Mouse (Mus musculus): Measurements from ENCODE around the gene Nelfe. TPM values are rescaled to one million over a fixed set of nuclear protein-coding genes. Genes with fewer than 3 reads are reported as not detected.

Gene Nelfe
- polyA plus RNA-seq, 1 experiment, result 75.1 TPM

DNA sequence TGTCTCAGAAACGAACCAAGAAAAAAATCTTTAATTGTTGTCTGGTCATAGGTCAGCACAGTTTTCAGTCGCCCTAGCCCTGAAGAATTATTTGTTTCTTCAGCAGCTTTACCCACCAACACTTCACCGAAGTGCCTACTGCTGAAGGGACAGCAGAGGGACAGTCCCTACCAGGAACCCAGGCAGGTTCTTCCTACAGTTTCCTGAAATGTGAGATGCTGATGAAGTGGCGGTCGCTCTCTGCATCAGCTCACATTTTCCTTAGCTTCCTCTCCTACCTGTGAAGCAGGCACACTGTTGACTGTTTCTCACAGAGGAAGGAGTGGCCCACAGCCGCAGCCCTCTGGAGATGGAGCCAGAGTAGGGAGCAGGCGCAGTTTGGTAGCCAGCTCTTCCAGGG, 15.8 kb downstream of the Nelfe start:
- Histone ChIP-seq H3ac (ENCODE audit: control insufficient read depth, insufficient read length, low read depth) (no peak overlapping the region), H3K36me3 (ENCODE audit: control insufficient read depth, insufficient read depth) (no peaks in the 10 kb centered on the region), H3K27me3 (ENCODE audit: control insufficient read depth, insufficient read depth, insufficient read length) (peaks cover 21% of the 10 kb centered on the region), H3K79me2 (ENCODE audit: control insufficient read depth, insufficient read depth) (no peaks in the 10 kb centered on the region), H3K4me3 (ENCODE audit: insufficient read depth, poor library complexity, severe bottlenecking) (no peak overlapping the region), H3K79me3 (ENCODE audit: low read depth) (no peaks in the 10 kb centered on the region)
- TF ChIP-seq MAX (IDR thresholded peaks at IDR 0.05) (no peak), MYOG (IDR thresholded peaks at IDR 0.05; ENCODE audit: control insufficient read depth, extremely low read depth, insufficient read length) (no peak), FOSL1 (IDR thresholded peaks at IDR 0.05; ENCODE audit: insufficient read depth, low read length, poor library complexity, severe bottlenecking) (no peak)

- Histone ChIP-seq H3K79me2 (ENCODE audit: control insufficient read depth, insufficient read depth) (no peaks in the 10 kb centered on the region), H3K36me3 (ENCODE audit: control insufficient read depth, insufficient read depth) (no peaks in the 10 kb centered on the region), H3K27me3 (ENCODE audit: control insufficient read depth, insufficient read depth, insufficient read length) (peaks cover 4% of the 10 kb centered on the region), H3K79me3 (ENCODE audit: low read depth) (no peaks in the 10 kb centered on the region), H3K4me3 (ENCODE audit: insufficient read depth, poor library complexity, severe bottlenecking) (no peak overlapping the region), H3ac (ENCODE audit: control insufficient read depth, insufficient read length, low read depth) (no peak overlapping the region)
- TF ChIP-seq FOSL1 (IDR thresholded peaks at IDR 0.05; ENCODE audit: insufficient read depth, low read length, poor library complexity, severe bottlenecking) (no peak), CEBPB (IDR thresholded peaks at IDR 0.05; ENCODE audit: low read depth) (no peak), MYOG (IDR thresholded peaks at IDR 0.05; ENCODE audit: control insufficient read depth, extremely low read depth, insufficient read length) (no peak), USF1 (IDR thresholded peaks at IDR 0.05; ENCODE audit: low read depth) (no peak)
Measured at GRCm38 (mm10) chr17:34874321-34874720, 24.1 kb downstream of the Nelfe start.

DNA sequence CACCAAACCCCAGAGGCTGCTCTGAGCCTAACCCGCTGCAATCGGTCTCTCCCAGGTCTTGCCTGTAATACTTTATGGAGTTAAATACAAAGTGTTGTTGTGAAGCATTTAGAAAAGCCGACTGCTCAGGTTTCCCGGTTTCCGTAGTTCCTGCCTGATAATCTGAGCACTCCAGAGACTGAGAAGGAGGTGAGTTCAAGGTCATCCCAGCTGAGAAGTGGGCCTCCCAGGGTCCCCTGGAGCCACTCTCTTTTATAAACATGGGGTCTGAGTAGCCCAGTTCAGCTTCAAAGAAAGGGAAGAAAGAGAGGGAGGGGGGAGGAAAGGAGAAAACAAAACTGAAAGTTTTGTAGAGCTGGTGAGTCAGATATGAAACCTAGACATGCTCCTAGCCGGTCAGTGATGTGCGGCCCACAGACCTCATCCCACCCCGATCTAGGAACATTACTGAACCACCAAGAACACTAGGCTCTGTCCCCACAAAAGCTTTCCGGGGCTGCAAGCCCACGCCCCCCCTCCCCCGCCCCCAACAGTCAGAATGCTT, 29.2 kb downstream of the Nelfe start, which contains the start of gene Zbtb12:
Gene Zbtb12 (plus strand): TSS at position 148 of the 544 bp plus-strand sequence.
- Histone ChIP-seq H3K79me2 (ENCODE audit: control insufficient read depth, insufficient read depth) (no peaks in the 10 kb centered on the region), H3ac (ENCODE audit: control insufficient read depth, insufficient read length, low read depth) (no peak within 1 kb of the TSS), H3K27me3 (ENCODE audit: control insufficient read depth, insufficient read depth, insufficient read length) (no peaks in the 10 kb centered on the region), H3K79me3 (ENCODE audit: low read depth) (no peaks in the 10 kb centered on the region), H3K4me3 (ENCODE audit: insufficient read depth, poor library complexity, severe bottlenecking) (no peak within 1 kb of the TSS), H3K36me3 (ENCODE audit: control insufficient read depth, insufficient read depth) (no peaks in the 10 kb centered on the region)
- TF ChIP-seq FOSL1 (IDR thresholded peaks at IDR 0.05; ENCODE audit: insufficient read depth, low read length, poor library complexity, severe bottlenecking) (no peak), USF1 (IDR thresholded peaks at IDR 0.05; ENCODE audit: low read depth) (no peak), MYOD1 (IDR thresholded peaks at IDR 0.05; ENCODE audit: control insufficient read depth, insufficient read length, low read depth) (no peak), CEBPB (IDR thresholded peaks at IDR 0.05; ENCODE audit: low read depth) (no peak), CTCF (IDR thresholded peaks at IDR 0.05; ENCODE audit: control insufficient read depth, insufficient read depth, insufficient read length) (no peak), MAX (IDR thresholded peaks at IDR 0.05) (no peak), MYOG (IDR thresholded peaks at IDR 0.05; ENCODE audit: control insufficient read depth, extremely low read depth, insufficient read length) (no peak)

DNA sequence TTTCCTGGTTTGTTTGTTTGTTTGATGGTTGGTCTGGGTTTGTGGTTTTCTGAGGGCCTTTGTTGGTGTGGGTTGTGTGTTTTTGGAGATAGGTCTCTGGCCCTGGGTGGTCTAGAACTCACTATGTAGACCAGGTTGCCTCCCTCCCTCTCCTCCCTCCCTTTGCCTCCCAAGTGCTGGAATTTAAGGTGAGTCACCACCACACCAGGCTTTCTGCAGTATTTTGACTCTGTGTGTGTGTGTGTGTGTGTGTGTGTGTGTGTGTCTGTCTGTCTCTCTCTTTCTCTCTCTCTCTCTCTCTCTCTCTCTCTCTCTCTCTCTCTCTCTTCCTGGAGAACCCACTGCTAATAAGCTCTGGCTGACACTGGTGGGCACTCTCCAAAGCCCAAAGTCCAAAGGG, 31.0 kb downstream of the Nelfe start:
- Histone ChIP-seq H3K79me3 (ENCODE audit: low read depth) (no peaks in the 10 kb centered on the region), H3K27me3 (ENCODE audit: control insufficient read depth, insufficient read depth, insufficient read length) (no peaks in the 10 kb centered on the region), H3K36me3 (ENCODE audit: control insufficient read depth, insufficient read depth) (no peaks in the 10 kb centered on the region), H3K79me2 (ENCODE audit: control insufficient read depth, insufficient read depth) (no peaks in the 10 kb centered on the region), H3K4me3 (ENCODE audit: insufficient read depth, poor library complexity, severe bottlenecking) (no peak overlapping the region), H3ac (ENCODE audit: control insufficient read depth, insufficient read length, low read depth) (no peak overlapping the region)
- TF ChIP-seq CTCF (IDR thresholded peaks at IDR 0.05; ENCODE audit: control insufficient read depth, insufficient read depth, insufficient read length), result no peak
- TF ChIP-seq MAX (IDR thresholded peaks at IDR 0.05), result no peak
- TF ChIP-seq MYOD1 (IDR thresholded peaks at IDR 0.05; ENCODE audit: control insufficient read depth, insufficient read length, low read depth), result no peak
- no peak for TF ChIP-seq USF1 (IDR thresholded peaks at IDR 0.05; ENCODE audit: low read depth)

DNA sequence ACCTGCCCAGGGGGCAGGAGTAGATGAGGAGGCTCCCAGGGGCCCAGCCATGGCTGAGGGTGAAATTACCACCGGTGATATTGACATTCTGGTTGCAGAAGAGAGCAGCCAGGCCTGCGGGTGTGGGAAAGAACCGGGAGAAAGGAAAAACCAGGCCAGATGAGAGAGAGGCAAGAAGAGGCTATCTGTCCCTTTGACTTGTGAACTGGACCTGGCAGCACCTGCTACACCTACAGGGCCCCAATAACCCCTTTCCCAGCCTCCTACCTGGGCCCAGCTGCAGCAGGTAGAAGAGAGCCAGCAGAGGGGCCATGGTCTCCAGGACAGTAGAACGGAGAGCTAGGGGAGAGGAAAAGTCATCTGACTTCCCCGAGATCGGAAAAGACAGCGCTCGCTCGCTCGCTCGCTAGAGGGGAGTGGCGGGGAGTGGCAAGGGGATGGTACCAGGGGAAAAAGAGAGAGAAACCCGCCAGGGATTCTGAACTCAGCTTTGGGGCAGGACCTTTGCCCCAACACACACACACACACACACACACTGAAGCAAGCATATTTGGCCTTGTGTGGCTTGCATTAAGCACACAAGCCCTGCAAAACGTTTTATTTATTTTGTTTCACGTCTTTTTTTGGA, 31.6 kb downstream of the Nelfe start, which contains the start of gene Gm20547:
Gene Gm20547 (minus strand): TSS at position 360 of the 628 bp plus-strand sequence.
- Histone ChIP-seq H3K79me2 (ENCODE audit: control insufficient read depth, insufficient read depth) (no peaks in the 10 kb centered on the region), H3K36me3 (ENCODE audit: control insufficient read depth, insufficient read depth) (no peaks in the 10 kb centered on the region), H3ac (ENCODE audit: control insufficient read depth, insufficient read length, low read depth) (no peak within 1 kb of the TSS), H3K4me3 (ENCODE audit: insufficient read depth, poor library complexity, severe bottlenecking) (no peak within 1 kb of the TSS), H3K27me3 (ENCODE audit: control insufficient read depth, insufficient read depth, insufficient read length) (no peaks in the 10 kb centered on the region), H3K79me3 (ENCODE audit: low read depth) (no peaks in the 10 kb centered on the region)
- TF ChIP-seq FOSL1 (IDR thresholded peaks at IDR 0.05; ENCODE audit: insufficient read depth, low read length, poor library complexity, severe bottlenecking) (no peak), USF1 (IDR thresholded peaks at IDR 0.05; ENCODE audit: low read depth) (no peak), CEBPB (IDR thresholded peaks at IDR 0.05; ENCODE audit: low read depth) (no peak), MAX (IDR thresholded peaks at IDR 0.05) (no peak), MYOD1 (IDR thresholded peaks at IDR 0.05; ENCODE audit: control insufficient read depth, insufficient read length, low read depth) (no peak), MYOG (IDR thresholded peaks at IDR 0.05; ENCODE audit: control insufficient read depth, extremely low read depth, insufficient read length) (no peak), CTCF (IDR thresholded peaks at IDR 0.05; ENCODE audit: control insufficient read depth, insufficient read depth, insufficient read length) (no peak)

- Histone ChIP-seq H3ac (ENCODE audit: control insufficient read depth, insufficient read length, low read depth) (no peak overlapping the region), H3K36me3 (ENCODE audit: control insufficient read depth, insufficient read depth) (no peaks in the 10 kb centered on the region), H3K4me3 (ENCODE audit: insufficient read depth, poor library complexity, severe bottlenecking) (no peak overlapping the region), H3K27me3 (ENCODE audit: control insufficient read depth, insufficient read depth, insufficient read length) (no peaks in the 10 kb centered on the region), H3K79me3 (ENCODE audit: low read depth) (no peaks in the 10 kb centered on the region), H3K79me2 (ENCODE audit: control insufficient read depth, insufficient read depth) (no peaks in the 10 kb centered on the region)
- TF ChIP-seq CTCF (IDR thresholded peaks at IDR 0.05; ENCODE audit: control insufficient read depth, insufficient read depth, insufficient read length) (no peak), FOSL1 (IDR thresholded peaks at IDR 0.05; ENCODE audit: insufficient read depth, low read length, poor library complexity, severe bottlenecking) (no peak), MYOD1 (IDR thresholded peaks at IDR 0.05; ENCODE audit: control insufficient read depth, insufficient read length, low read depth) (no peak), MAX (IDR thresholded peaks at IDR 0.05) (no peak), USF1 (IDR thresholded peaks at IDR 0.05; ENCODE audit: low read depth) (no peak), CEBPB (IDR thresholded peaks at IDR 0.05; ENCODE audit: low read depth) (no peak)
Measured at GRCm38 (mm10) chr17:34883332-34883731, 33.1 kb downstream of the Nelfe start.
